Mouse (Mus musculus) lung, adult 18-20 months (tissue): ENCODE data around the gene Gm5105.

Experiments
- DNase-seq, 2 experiments: peaks; one replicate each; pipeline ENCODE4 v3.0.0; 2022; ENCODE audit warnings: mixed read lengths in 2 of 2

Gm5105 gene

DNA sequence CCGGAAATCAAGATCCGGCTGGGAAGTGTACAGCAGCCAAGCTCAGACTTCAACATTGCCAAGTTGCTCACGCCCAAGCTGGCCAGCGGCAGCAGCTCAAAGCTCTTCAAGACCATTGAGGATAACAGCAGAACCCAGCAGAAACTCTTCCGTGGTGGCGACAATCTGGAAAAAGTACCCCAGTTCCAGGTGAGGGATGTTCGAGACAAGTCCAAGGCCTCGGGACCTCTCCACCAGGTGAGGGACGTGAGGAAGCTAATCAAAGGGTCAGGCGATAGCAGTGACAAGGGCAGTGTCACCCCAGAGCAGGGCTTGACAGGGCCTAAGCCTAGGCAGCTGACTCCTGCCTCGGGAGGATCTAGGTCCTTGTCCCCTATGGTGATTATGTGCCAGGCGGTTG, 915 bp upstream of the Gm5105 start:
- no peak for DNase-seq

GRCm38 (mm10) chr3:138066348-138066856, 786 bp downstream of the Gm5105 start:
- no peak for DNase-seq

DNA sequence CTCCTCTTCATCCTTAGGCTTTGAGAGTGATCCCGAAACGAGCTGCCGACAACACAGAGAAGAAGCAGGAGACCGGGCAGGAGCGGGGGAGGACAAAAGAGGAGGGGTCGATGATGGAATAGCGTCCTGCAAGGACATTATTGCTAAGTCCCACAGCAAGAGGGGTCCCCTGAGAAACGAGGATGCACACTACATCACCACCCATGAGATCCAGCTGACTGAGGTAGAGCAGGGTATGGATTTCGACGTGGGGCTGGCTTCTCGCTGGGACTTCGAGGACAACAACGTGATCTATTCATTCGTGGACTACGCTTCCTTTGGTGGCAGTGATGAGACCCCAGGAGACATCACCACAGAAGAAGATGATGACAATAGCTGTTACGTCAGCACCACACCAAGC, 1.3 kb downstream of the Gm5105 start:
- no peak for DNase-seq

DNA sequence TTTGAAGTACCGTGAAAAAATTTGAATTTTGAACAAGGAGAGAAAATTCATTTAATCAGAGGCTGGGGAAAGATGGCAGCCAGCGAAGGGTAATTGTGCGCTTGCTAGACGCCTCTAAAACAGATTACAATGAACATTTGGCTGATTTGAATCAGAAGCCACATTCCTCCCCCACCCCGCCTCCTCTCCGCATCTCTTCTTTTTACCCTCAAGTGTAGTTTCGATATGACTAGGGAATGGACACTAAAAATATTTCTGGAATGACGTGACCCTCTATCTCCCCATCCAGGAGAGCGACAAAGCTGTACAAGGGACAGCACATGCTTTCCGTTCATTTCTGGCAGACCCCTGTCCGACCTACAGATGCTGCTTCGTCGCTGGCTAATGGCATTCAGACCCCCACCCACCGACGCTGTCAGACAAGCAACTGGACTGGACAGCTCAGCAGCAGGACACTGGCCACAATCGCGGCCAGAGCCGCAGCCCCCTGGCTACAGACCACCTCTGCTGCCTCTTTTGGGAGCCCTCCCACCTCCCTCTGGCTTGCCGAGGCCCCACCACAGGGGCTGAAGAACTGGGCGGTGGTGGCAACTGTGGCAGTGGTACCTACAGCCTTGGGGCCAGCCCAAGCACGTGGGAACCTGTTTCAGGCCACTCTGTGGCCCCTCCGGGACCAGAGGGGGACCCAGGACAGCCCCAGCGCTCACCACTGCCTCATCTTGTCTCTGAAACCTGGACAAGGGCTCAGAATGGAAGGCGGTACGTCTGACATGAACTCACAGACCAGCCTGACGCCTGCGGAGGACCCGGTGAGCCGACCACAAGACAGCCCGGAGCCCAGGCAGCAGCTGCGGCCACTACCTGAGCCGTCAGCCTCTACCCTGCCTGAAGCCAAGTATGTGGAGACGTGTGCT, 2.2 kb downstream of the Gm5105 start, which contains the start of gene 1110002E22Rik:
Gene 1110002E22Rik, plus strand, starts transcription at position 321 of the 914 bp plus-strand sequence.
- DNase-seq, result no peak

- no peak for DNase-seq
Measured at GRCm38 (mm10) chr3:138063731-138064329, 3.4 kb downstream of the Gm5105 start.

- no peak for DNase-seq
Measured at GRCm38 (mm10) chr3:138062673-138063072, 4.5 kb downstream of the Gm5105 start.

DNA sequence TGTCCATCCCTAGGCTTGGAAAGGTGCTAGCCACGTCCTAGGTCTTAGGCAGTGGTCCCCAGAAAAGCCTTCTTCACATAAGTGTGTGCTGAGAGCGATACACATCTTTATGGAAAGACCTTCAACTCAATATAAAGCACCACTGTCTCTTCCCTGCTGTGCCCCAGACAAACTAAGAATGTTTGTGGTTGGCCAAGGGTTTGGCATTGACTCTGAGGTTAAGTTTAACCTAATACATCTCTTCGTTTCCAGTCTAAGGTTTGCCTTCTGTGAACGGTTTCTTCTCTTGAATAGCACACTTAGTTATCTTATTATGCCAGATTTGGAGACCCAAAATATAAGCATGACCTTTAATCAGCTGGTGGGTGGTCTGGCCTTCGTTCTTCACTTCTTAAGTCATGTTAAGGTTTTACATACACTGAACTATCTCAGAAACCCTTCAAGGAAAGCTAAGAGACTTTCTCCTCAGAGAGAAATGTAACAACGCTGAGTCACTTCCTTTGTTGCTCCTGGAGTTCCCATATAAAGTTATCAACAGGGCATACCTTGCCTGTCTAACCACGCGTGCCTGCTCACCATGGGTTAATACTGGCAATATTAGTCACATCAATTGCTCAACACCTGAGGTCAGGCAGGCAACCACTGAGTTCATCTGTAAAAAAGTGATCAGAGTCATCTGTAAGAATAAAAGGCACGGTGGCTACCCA, 5.8 kb downstream of the Gm5105 start:
- DNase-seq, result no peak

GRCm38 (mm10) chr3:138060429-138060828, 6.8 kb downstream of the Gm5105 start:
- DNase-seq, result no peak

DNA sequence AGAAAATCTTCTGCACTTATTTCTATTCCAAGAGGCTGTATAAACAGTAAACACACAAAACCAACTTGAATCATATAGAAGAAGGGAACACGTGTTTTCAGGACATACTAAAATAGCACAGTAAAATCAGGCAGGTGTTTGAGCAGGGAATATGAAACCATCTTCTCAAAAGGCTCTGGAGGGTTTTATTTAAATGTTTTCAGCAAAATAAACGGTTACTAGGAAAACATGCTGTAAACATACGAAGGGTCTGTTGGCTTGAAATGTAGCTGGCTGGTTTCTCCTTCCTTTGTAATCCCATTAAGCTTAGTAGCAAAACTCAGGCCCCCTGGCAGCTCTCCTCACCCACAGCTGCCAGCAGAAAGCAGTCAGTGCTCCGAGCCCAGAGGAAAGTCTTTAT, 9.0 kb downstream of the Gm5105 start:
- no peak for DNase-seq

GRCm38 (mm10) chr3:138056976-138057375, 10.2 kb downstream of the Gm5105 start:
- DNase-seq, result no peak

GRCm38 (mm10) chr3:138053969-138054368, 13.2 kb downstream of the Gm5105 start:
- no peak for DNase-seq

DNA sequence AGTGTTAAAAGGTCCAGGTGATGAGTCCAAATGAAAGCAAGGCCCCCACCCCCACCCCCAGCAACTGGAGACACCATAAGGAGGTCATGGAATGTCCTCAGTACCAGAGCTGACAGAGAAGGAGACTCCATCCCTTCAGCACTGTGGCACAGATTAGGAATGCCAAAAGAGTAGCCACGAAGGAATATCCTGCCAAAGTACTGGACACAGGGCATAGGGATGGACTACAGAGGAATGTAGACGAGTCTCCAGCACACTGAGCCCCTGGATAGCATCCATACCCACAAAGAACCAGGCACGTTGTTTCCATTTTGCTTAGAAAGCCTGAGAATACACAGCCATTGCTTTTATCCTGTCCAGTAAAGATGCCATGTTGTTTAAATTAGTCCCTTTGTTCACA, 15.8 kb downstream of the Gm5105 start:
- DNase-seq, result no peak

DNA sequence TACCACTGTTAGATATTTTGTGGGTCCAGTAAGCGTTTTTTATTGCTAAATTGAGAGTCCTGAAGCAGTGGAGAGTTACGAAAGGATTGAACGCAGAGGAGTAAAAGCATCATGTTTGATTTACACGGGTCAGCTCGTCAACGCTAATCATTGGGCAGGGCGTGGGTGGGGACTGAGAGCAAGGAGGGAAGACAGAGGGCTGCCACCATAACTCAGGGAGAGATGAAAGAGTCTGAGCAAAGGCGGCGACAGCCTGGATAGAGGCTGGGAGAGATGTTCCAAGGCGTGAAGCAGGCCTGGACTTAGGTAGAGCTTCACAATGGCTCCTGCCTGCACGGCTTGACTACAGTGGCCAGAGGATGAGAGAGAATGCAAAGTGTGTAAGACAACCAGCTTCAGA, 16.4 kb downstream of the Gm5105 start:
- DNase-seq, result no peak

- DNase-seq, result no peak
Measured at GRCm38 (mm10) chr3:138049555-138049954, 17.6 kb downstream of the Gm5105 start.

- no peak for DNase-seq
Measured at GRCm38 (mm10) chr3:138043316-138043715, 23.9 kb downstream of the Gm5105 start.

GRCm38 (mm10) chr3:138041591-138042301, 25.4 kb downstream of the Gm5105 start:
- no peak for DNase-seq

GRCm38 (mm10) chr3:138040938-138041337, 26.2 kb downstream of the Gm5105 start:
- no peak for DNase-seq

- no peak for DNase-seq
Measured at GRCm38 (mm10) chr3:138033986-138034385, 33.2 kb downstream of the Gm5105 start.

DNA sequence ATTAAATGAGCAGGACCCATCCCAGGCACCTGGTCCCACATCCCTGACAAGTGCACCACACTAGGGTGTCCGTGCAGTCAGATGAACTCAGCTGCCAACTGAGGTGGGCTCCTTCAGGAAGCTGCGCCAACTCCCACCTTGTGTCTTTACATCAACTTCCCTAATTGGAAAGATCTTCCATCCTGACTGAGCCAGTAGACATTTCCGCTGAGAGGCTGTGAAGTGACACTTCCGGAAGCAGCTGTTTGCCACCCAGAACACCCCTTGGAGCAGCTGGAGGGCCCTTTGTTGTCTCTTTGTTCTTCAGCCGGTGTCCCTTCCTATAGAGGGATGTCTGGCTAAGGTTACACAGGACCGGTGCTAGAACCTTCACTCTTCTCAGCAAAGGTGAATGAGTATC, 36.6 kb downstream of the Gm5105 start:
- no peak for DNase-seq

DNA sequence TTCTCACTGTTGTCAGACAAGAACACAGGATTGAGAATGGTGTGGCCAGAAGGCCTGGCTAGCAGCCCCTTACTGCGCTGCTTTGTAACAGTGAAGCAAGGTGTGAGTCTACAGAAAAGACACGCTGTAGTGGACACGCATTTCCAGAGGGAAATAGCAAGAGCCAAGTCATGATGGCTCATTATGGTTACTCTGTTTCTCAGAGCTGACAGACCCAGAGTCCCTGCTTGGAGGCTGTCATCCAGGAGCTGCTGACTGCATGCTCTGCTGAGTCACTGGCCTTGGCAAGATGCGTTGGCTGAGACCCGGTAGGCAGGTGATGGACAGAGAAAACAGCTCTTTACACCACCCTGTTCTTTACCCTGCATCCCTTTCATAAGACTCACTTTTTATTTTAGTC, 37.8 kb downstream of the Gm5105 start:
- no peak for DNase-seq

DNA sequence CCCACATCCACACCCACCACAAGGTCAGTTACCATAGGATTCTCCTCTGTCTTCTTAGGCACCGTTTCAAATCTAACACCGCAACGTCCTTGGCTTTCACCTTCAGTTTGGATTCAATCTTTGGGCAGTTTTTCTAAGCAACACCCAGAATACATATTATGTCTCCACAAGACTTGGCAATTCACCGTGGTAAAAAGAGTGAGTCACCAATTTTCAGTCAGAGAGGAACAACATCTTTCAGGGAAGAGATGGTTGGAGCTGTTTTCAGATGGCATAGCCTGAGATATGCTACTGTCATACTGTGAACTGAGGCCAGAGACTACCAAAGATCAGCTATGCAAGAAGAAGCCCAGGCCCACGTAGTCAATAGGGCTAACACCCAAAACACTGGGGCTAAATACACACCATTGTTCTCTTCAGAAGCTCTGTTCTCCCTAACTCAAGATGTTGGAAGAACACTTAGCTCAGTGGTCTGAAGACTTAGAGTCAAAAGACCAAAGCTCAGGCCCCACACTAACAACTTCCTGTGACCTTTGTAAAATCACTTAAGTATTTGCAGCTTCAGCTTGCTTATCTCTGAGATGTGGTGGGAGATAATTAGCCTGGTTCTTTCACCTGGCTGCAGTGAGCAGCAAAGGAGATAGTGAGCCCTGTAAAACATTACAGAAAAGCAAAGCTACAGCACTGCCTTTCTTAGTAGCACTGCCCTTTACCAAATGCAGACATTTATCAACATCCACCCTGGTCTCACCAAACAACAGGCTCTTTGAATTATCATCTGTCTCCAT, 39.4 kb downstream of the Gm5105 start:
- no peak for DNase-seq

DNA sequence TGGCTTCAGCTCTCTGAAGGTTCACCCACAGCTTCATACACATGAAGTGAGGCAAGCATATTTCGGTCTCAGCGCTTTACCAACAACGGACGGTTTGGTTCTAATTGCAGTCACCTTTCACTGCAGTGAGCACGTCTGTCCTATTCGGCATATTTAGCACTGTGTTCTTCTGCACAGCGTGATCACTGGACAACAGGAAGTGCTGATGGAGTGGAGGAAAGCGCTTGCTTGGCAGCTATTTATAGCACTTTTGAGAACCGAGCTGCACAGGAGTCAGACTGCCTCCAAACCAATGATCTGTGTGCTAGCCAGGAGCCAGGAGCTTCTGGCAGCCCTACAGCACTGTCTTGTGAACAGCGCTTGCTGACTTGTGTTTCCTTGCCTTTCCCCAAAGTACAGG, 40.9 kb downstream of the Gm5105 start:
- DNase-seq, result no peak
